Mouse (Mus musculus) embryonic facial prominence, embryonic 11.5 days (tissue): ENCODE measurements around the gene Ssr3. TPM values are rescaled to one million over a fixed set of nuclear protein-coding genes. Genes with fewer than 3 reads are reported as not detected.

Source experiments
- ATAC-seq: fragments of 200-750 bp; cut with Nextera tagmentation; replicated peaks from 2 replicates; pipeline ENCODE4 v1.8.0; 2017; ENCODE audit warnings: low read depth; ENCODE audit not compliant: insufficient number of reproducible peaks, low FRiP score, low TSS enrichment
- DNase-seq: peaks from one replicate; pipeline ENCODE4 v3.0.0-alpha.2; 2015; ENCODE audit warnings: low spot score
- H3K27ac ChIP-seq: fragments of 300-500 bp; sonication (generic); replicated peaks from 2 replicates; pipeline ENCODE4 v1.5.1; 2014; ENCODE audit warnings: mild to moderate bottlenecking, low read depth, low read length, control low read depth
- H3K27me3 ChIP-seq: fragments of 300-500 bp; sonication (generic); 2 replicates; pipeline ENCODE4 v1.6.1; 2014; ENCODE audit warnings: mild to moderate bottlenecking, low read length, moderate library complexity, mixed read lengths; ENCODE audit not compliant: control insufficient read depth, insufficient read depth
- H3K36me3 ChIP-seq: fragments of 300-500 bp; sonication (generic); replicated peaks from 2 replicates; pipeline ENCODE4 v1.6.1; 2014; ENCODE audit warnings: low read depth, mild to moderate bottlenecking, low read length, moderate library complexity, mixed read lengths; ENCODE audit not compliant: control insufficient read depth, insufficient read depth
- H3K4me1 ChIP-seq: fragments of 300-500 bp; sonication (generic); 2 replicates; pipeline ENCODE4 v1.6.1; 2014; ENCODE audit warnings: low read length, mixed read lengths; ENCODE audit not compliant: control insufficient read depth, insufficient read depth
- H3K4me2 ChIP-seq: fragments of 300-500 bp; sonication (generic); 2 replicates; pipeline ENCODE4 v1.6.1; 2014; ENCODE audit warnings: low read depth, mild to moderate bottlenecking, control low read depth, low read length, moderate library complexity
- H3K4me3 ChIP-seq: fragments of 300-500 bp; sonication (generic); 2 replicates; pipeline ENCODE4 v1.5.1; 2014; ENCODE audit warnings: low read depth, low read length, control low read depth
- H3K9ac ChIP-seq: fragments of 300-500 bp; sonication (generic); replicated peaks from 2 replicates; pipeline ENCODE4 v1.6.1; 2014; ENCODE audit warnings: mild to moderate bottlenecking, control low read depth, low read length
- H3K9me3 ChIP-seq: fragments of 300-500 bp; sonication (generic); replicated peaks from 2 replicates; pipeline ENCODE4 v1.6.1; 2016; ENCODE audit warnings: mild to moderate bottlenecking, low read length, inconsistent platforms, mixed read lengths; ENCODE audit not compliant: control insufficient read depth
- WGBS: fragments of 180-500 bp; shearing (Covaris S2); extraction: QIAGEN DNeasy Blood & Tissue Kit; methylation state at CpG from one replicate; pipeline ENCODE4 v1.1.7; 2014; 5-methylcytosine and 5-hydroxymethylcytosine counted together
- polyA plus RNA-seq: library from polyadenylated mRNA; unstranded; fragments of >200 nt; fragmentation: Nextera tagmentation; extraction: Ambion mirVana; gene quantifications from 2 replicates; pipeline ENCODE4 v1.2.1, GENCODE M21; 2014

Ssr3 gene
- polyA plus RNA-seq: 306 and 333 TPM in 2 replicates

DNA sequence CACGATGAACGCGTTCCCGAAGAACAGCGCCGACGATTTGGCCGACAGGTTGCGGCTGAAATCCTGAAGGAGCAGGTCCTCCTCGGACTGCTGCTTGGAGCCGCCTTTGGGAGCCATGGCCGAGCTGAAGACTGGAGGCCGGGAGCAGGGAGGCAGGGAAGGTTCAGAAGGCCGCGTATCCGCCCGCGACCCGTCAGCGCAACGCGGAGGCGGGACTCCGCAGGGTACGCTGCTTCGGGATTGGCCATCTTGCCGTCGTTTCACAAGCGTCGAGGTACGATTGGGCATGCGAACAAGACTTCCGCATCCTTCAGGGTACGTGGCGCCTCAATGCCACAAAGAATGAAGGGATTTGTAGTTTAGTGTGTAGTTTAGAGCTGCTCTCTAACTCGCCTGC, at the start of gene Ssr3:
Gene Ssr3 (minus strand): TSS at position 203 of the 397 bp plus-strand sequence.
- H3K27ac ChIP-seq: peak within 1 kb of the TSS; percentile 79

DNA sequence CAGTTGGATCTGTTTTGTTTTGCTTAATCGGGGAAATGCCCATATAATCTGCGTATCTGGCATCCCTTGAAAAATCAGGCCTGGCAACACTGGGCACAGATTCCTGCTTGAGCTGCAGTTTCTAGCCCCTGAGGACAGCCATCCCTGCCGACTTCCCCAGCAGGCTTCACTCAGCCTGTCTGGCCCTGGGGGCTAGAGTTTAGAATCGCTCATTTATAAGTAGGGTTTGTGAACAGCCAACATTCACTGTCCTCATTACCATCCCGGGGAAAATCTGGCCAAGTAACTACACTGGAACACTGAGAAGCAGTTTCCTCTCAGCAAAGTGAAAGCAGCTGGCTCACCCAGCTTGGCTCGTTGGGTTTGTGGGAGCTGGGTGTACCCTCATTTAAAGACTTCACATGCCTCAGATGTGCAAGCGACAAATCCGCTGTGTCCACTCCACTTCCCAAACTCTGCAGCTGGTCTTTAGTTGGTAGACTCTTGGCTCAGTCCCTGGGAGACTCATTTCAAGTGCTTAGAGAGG, 49.2 kb upstream of the Ssr3 start:
- DNase-seq: peak; percentile 65
- H3K4me2 ChIP-seq: no peak overlapping the region
- H3K9me3 ChIP-seq: no peaks in the 10 kb centered on the region

More for the DNA sequence above, at the start of gene Ssr3:
- Histone ChIP-seq H3K4me1 (no peaks in the 10 kb centered on the region), H3K9ac (peak within 1 kb of the TSS; percentile 91), H3K4me3 (peak within 1 kb of the TSS; percentile 78), H3K4me2 (peak within 1 kb of the TSS; percentile 79), H3K9me3 (no peaks in the 10 kb centered on the region), H3K36me3 (no peaks in the 10 kb centered on the region; the same call in 1 of the 2 replicates), H3K27me3 (no peaks in the 10 kb centered on the region)
- DNase-seq: peak; percentile 98
- WGBS: under 1% methylated on average over 36 of the region's 36 CpGs
- ATAC-seq: peak; percentile 99

GRCm38 (mm10) chr3:65438511-65439228, 46.2 kb upstream of the Ssr3 start:
- H3K9ac ChIP-seq: no peak overlapping the region
- H3K36me3 ChIP-seq: no peaks in the 10 kb centered on the region
- no peak overlapping the region for H3K27ac ChIP-seq
- no peak overlapping the region for H3K4me2 ChIP-seq
- 83% methylated on average over 7 of the region's 7 CpGs for WGBS
- H3K4me3 ChIP-seq: no peak overlapping the region
- DNase-seq (no peak), ATAC-seq (no peak)
- no peaks in the 10 kb centered on the region for H3K27me3 ChIP-seq
- no peaks in the 10 kb centered on the region for H3K9me3 ChIP-seq
- H3K4me1 ChIP-seq: peaks cover 2% of the 10 kb centered on the region; the same call in 1 of the 2 replicates

More for the DNA sequence above, 49.2 kb upstream of the Ssr3 start:
- H3K27me3 ChIP-seq: no peaks in the 10 kb centered on the region
- no peak overlapping the region; the same call in 1 of the 2 replicates for H3K27ac ChIP-seq
- 35% methylated on average over 8 of the region's 8 CpGs for WGBS
- H3K4me3 ChIP-seq: no peak overlapping the region
- H3K9ac ChIP-seq: no peak overlapping the region
- peaks cover 2% of the 10 kb centered on the region; the same call in 1 of the 2 replicates for H3K4me1 ChIP-seq
- H3K36me3 ChIP-seq: no peaks in the 10 kb centered on the region
- ATAC-seq: no peak

GRCm38 (mm10) chr3:65435812-65436211, 43.4 kb upstream of the Ssr3 start:
- DNase-seq (no peak), ATAC-seq (no peak)
- Histone ChIP-seq H3K4me3 (no peak overlapping the region), H3K36me3 (no peaks in the 10 kb centered on the region), H3K27me3 (no peaks in the 10 kb centered on the region; the same call in 1 of the 2 replicates), H3K27ac (no peak overlapping the region), H3K9ac (no peak overlapping the region), H3K4me2 (no peak overlapping the region), H3K9me3 (no peaks in the 10 kb centered on the region), H3K4me1 (no peaks in the 10 kb centered on the region)
- 81% methylated on average over 2 of the region's 2 CpGs for WGBS

- Histone ChIP-seq H3K27ac (no peak overlapping the region), H3K4me3 (no peak overlapping the region), H3K27me3 (no peaks in the 10 kb centered on the region; the same call in 1 of the 2 replicates), H3K4me2 (no peak overlapping the region), H3K9me3 (no peaks in the 10 kb centered on the region), H3K36me3 (no peaks in the 10 kb centered on the region), H3K9ac (no peak overlapping the region), H3K4me1 (no peaks in the 10 kb centered on the region)
- ATAC-seq: no peak
- DNase-seq: no peak
- WGBS: 84% methylated on average over 11 of the region's 11 CpGs
Measured at GRCm38 (mm10) chr3:65435101-65435571, 42.7 kb upstream of the Ssr3 start.

DNA sequence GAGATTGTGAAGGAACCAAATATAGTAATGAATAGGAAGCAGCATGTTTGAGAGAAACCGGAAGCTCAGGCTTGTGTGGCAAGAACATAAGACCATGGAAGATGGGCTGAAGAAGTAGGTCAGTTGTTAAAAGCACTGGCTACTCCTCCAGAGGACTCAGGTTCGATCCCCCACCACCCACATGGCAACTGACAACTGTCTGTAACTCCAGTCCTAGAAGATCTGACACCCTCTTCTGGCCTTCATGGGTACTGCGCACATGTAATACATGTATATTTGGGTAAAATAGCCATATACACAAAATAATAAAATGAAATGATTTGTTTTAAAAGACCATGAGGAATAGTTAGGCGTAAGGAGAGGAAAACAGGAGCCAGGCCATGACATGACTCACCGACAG, 39.8 kb upstream of the Ssr3 start:
- Histone ChIP-seq H3K9ac (no peak overlapping the region), H3K27ac (no peak overlapping the region), H3K4me2 (no peak overlapping the region), H3K27me3 (no peaks in the 10 kb centered on the region; the same call in 1 of the 2 replicates), H3K4me3 (no peak overlapping the region), H3K36me3 (no peaks in the 10 kb centered on the region), H3K4me1 (no peaks in the 10 kb centered on the region), H3K9me3 (no peaks in the 10 kb centered on the region)
- no peak for ATAC-seq
- 90% methylated on average over 5 of the region's 5 CpGs for WGBS
- no peak for DNase-seq

- Histone ChIP-seq H3K27me3 (no peaks in the 10 kb centered on the region), H3K4me3 (no peak overlapping the region), H3K36me3 (no peaks in the 10 kb centered on the region), H3K4me2 (no peak overlapping the region), H3K9me3 (no peaks in the 10 kb centered on the region), H3K27ac (no peak overlapping the region), H3K4me1 (no peaks in the 10 kb centered on the region), H3K9ac (no peak overlapping the region)
- ATAC-seq: no peak
- 87% methylated on average over 3 of the region's 3 CpGs for WGBS
- no peak for DNase-seq
Measured at GRCm38 (mm10) chr3:65419706-65420105, 27.3 kb upstream of the Ssr3 start.
